Mouse (Mus musculus) Patski (cell line): Measurements from ENCODE around the gene Shf. TPM values are rescaled to one million over a fixed set of nuclear protein-coding genes. Genes with fewer than 3 reads are reported as not detected.

Source experiments
- ATAC-seq: fragments of 100-300 bp; one replicate; pipeline ENCODE4 v1.8.0; 2021
- CTCF ChIA-PET: fragments of 350-600 bp; sonication (Branson Sonifier 250); formaldehyde crosslinking; loops from one replicate; lab custom pipeline; 2022; ENCODE audit warnings: inconsistent platforms; lab: Charles Lee
- POLR2A ChIA-PET: fragments of 350-600 bp; sonication (Branson Sonifier 250); formaldehyde crosslinking; loops from one replicate; lab custom pipeline; 2022; ENCODE audit warnings: antibody characterized with exemption, inconsistent platforms; lab: Charles Lee
- DNase-seq: peaks from one replicate; pipeline ENCODE4 v3.0.0-alpha.2; 2011; ENCODE audit warnings: low read depth, low spot score
- H3K27me3 ChIP-seq: fragments of 371-371 bp; one replicate; pipeline ENCODE4 v1.5.1; 2021
- CTCF ChIP-seq: fragments of 100-300 bp; IDR thresholded peaks from one replicate; pipeline ENCODE4 v1.5.1; 2021
- in situ Hi-C: fragments of 300-500 bp; cut with MboI; formaldehyde crosslinking; loops from 3 replicates; pipeline ENCODE4 v1.11.1; 2018; ENCODE audit warnings: low pct_unique_long_range_greater_than_20kb, mixed read lengths
- polyA plus RNA-seq: library from polyadenylated mRNA; unstranded; gene quantifications from one replicate; pipeline ENCODE4 v1.2.3, GENCODE M21; 2021

Gene Shf
- polyA plus RNA-seq, 1 experiment from 2014 or later, result 8.3 TPM

DNA sequence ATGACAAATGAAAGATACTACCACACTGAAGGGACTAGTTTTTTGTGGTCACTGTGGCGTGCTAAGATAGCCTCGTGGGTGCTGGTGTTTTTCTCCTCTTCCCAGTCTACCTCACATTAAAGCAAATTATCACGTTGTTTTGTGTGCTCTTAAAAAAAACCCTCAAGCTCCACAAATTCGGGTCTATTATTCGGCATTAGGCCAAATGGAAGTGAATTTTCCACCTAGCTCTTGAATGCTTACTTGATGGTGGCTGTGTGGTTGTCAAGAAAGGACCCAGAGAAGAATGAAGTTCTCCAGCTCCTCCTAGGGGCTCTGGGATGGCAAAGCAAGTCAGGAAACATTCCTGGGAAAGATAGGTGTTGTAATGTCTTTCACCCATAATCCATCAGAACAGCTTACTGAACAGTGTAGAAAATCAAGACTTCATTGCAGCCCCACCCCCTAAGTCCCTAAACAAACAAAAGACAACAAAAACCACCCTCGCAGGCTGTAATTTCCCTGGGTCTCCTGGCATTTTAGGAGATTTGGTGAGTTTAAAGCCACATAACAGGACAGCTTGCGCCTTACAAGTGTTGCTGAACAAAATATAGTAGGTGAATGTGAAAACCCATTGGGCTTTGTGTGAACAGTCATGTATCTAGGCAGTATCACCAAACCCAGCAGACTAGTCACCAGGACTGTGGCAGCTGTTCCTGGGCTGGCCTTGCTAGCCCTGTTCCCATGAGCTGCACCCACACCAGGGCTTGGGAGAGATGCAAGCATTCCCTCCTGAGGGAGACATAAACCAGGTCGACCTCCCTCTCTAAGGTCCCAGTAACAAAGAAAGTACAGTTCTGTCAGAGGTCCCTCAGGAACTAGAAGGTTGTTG lies 9.7 kb upstream of the Shf start:
- ChIA-PET CTCF (interaction anchor here (0.9 to 2.3 kb wide), 9 partner anchors 10 to 250 kb away, joined by 3 to 19 read pairs (median 6); partner anchors contain the start of gene Shf), POLR2A (interaction anchor here (0.6 to 1.3 kb wide), 3 partner anchors 30 to 266 kb away, joined by 3 to 5 read pairs (median 4); no protein-coding TSS in a partner anchor)
- TF ChIP-seq CTCF, result peak; percentile 79
- H3K27me3 ChIP-seq, result no peaks in the 10 kb centered on the region
- peak; percentile 30 for DNase-seq
- in situ Hi-C loops, result loop anchor here (5.0 kb wide), 3 partner anchors 36 to 176 kb away; partner anchors contain the start of gene Duoxa1
- peak; percentile 14 for ATAC-seq

DNA sequence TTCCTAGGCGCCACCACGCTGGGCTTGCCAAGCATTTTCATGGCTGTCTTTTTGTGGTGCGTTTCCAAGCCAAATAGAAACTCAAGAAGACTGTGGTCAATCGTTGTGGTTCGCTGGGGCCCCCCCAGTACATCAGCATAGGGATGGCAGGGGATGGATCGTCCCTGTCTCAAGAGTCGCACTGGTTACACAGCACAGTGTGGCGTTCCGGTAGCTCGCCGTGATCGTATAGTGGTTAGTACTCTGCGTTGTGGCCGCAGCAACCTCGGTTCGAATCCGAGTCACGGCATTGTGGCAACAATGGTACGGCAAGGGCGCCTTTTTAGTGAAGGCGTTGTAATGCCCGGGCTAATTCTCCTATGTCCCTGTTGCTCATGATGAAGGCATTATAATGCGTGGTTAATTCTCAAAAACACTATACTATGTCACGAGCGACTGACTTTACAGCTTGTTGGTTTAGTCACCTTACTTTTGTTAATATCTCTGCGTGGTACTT lies 8.8 kb upstream of the Shf start:
- CTCF ChIA-PET, result interaction anchor here (1.0 to 2.3 kb wide), 9 partner anchors 9 to 251 kb away, joined by 3 to 19 read pairs (median 6); partner anchors contain the start of gene Shf
- DNase-seq (peak; percentile 17), ATAC-seq (peak; percentile 52)
- no peak for TF ChIP-seq CTCF
- in situ Hi-C loops, result loop anchor here (5.0 kb wide), 3 partner anchors 35 to 175 kb away; partner anchors contain the start of gene Duoxa1
- no peaks in the 10 kb centered on the region for H3K27me3 ChIP-seq
- POLR2A ChIA-PET, result interaction anchor here (0.6 to 1.3 kb wide), 2 partner anchors 29 to 265 kb away, joined by 4 to 5 read pairs; no protein-coding TSS in a partner anchor

DNA sequence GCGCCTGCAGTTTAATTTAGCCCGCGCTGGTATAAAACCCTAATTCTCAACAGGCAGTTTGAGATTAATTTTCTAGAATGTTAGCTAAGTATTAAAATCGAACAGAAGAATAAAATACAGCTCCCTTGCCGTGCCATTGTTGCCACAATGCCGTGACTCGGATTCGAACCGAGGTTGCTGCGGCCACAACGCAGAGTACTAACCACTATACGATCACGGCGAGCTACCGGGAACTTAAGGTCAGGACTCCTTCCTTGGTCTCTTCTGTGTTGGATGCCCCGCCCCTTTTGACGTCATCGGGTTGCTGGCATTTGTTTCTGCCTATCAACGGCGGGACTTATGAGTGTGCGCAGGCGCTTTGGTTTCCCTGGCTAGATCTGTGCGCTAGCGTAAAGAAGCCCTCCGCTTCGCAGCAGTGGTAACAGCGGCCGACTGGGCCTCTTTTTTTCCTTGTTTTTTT lies 8.3 kb upstream of the Shf start:
- H3K27me3 ChIP-seq, result no peaks in the 10 kb centered on the region
- in situ Hi-C loops, result loop anchor here (5.0 kb wide), 3 partner anchors 35 to 175 kb away; partner anchors contain the start of gene Duoxa1
- peak; percentile 70 for ATAC-seq
- ChIA-PET POLR2A (interaction anchor here (1.2 to 1.3 kb wide), 2 partner anchors 9 to 325 kb away, joined by 3 to 5 read pairs; partner anchors contain the start of gene Slc30a4), CTCF (interaction anchor here (1.0 to 2.3 kb wide), 3 partner anchors 11 to 68 kb away, joined by 3 to 10 read pairs (median 6); no protein-coding TSS in a partner anchor)
- no peak for TF ChIP-seq CTCF
- peak; percentile 73 for DNase-seq

DNA sequence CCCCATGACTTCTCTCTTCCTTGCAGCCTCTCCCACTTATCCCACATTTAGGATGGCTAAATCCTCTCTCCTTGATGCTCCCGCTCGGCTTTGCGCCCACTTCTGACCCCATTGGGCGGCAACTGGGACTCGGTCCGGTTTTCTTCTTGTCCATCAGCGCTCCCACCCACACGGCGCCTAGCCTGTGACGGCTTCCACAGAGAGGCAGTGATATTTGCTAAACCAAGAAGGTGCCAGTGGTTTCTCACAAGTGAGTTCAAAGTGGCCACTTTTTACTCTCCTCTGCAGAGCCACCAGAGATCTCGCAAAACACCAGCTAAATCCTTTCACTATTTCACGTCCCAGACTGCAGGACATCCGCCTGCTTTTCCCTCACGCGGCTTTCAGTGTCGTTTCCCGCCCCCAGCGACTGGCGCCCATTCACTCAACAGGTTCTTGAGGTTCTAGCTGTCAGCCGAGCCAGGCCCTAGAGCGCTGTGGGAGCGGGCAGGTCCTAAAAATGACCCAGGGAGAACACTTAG lies 7.1 kb upstream of the Shf start:
- ChIA-PET POLR2A (interaction anchor here (0.9 to 1.3 kb wide), 3 partner anchors 8 to 327 kb away, joined by 3 to 5 read pairs (median 3); partner anchors contain the start of gene Slc30a4), CTCF (interaction anchor here (1.3 kb wide), 1 partner anchor 66 kb away, joined by 3 read pairs; no protein-coding TSS in a partner anchor)
- ATAC-seq, result peak; percentile 19
- in situ Hi-C loops, result loop anchor here (5.0 kb wide), 3 partner anchors 34 to 174 kb away; partner anchors contain the start of gene Duoxa1
- DNase-seq, result no peak
- H3K27me3 ChIP-seq, result no peaks in the 10 kb centered on the region
- no peak for TF ChIP-seq CTCF

DNA sequence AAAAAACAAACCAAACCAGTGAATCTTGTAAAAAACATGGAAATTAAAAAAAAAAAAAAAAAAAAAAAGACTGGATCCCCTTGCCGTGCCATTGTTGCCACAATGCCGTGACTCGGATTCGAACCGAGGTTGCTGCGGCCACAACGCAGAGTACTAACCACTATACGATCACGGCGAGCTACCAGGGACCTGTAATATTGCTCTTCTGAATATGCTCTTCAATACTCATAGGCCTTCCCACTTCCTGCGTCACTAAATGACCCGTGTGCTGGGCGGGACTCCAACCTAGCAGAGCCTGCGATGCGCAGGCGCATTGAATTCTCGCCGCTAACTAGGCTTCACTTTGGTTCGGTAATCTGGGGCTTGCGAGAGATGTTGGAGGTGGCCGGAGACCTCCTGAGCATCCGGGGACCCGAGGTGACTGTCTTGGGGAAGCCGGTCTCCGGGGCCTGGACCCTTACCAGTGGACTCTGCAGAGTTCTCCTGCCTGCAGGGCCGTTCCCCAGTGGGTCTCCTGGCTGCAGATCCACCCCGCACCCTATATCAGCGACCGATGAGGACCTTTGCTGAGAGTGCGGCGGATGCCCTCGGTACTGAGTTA lies 6.5 kb upstream of the Shf start:
- no peaks in the 10 kb centered on the region for H3K27me3 ChIP-seq
- in situ Hi-C loops, result loop anchor here (5.0 kb wide), 3 partner anchors 33 to 173 kb away; partner anchors contain the start of gene Duoxa1
- CTCF ChIA-PET, result interaction anchor here (1.3 kb wide), 1 partner anchor 66 kb away, joined by 3 read pairs; no protein-coding TSS in a partner anchor
- peak; percentile 48 for ATAC-seq
- no peak for TF ChIP-seq CTCF
- POLR2A ChIA-PET, result interaction anchor here (0.6 to 0.7 kb wide), 4 partner anchors 101 to 253 kb away, joined by 3 to 7 read pairs (median 5); no protein-coding TSS in a partner anchor
- DNase-seq, result peak; percentile 99

DNA sequence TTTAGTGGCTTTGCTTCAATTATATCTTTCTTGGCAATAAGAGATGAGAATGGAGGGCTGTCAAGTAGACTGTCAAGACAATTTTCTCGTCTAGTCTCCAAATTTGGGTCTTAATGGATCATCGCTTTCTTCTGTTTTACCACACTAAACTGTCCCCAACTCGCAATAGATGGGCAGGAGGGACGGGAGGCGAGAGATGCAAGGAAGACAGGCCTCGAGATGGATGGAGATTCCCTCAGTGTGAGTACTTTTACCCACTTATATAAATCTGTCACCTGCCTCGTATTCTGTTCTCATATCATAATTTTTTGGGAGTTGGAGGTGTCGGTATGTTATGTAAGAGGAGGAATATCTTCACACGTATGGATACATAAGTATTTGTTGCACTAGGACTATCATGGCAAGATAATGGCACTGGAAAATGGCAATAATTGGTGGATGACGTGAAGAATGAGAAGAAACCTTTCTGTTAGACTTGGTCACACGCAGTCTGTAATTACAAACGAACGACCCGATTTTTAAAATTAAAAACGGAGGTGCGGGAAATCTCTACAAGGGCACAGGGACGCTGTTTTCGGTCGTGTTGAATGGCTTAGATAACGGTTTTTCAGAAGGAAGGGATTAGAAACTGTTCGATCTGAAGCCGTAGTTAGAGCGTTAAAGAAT lies 5.8 kb upstream of the Shf start:
- no peak for DNase-seq
- CTCF ChIA-PET, result no interaction called here
- TF ChIP-seq CTCF, result no peak
- H3K27me3 ChIP-seq, result no peaks in the 10 kb centered on the region
- in situ Hi-C loops, result loop anchor here (5.0 kb wide), 3 partner anchors 32 to 172 kb away; partner anchors contain the start of gene Duoxa1
- POLR2A ChIA-PET, result interaction anchor here (0.6 to 0.7 kb wide), 4 partner anchors 101 to 252 kb away, joined by 3 to 7 read pairs (median 5); no protein-coding TSS in a partner anchor
- no peak for ATAC-seq

DNA sequence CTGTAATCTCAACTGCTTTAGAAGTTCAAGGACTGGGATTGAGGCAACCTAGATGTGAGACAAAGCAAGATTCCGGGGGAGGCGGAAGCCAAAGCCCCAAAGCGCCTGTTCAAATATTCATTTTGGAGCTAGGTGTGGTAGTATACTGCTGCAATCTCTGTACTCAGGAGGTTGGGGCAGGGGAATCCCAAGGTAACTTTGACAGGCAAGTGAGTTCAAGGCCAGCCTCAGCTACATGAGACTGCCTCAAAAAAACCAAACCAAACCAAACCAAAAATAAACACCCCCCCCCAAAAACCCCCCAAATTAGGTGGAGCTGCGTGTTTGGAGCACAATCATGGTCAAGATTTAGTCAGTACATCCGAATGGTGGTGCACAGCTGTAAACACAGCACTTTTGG lies 5.0 kb upstream of the Shf start:
- ATAC-seq (no peak), DNase-seq (no peak)
- CTCF ChIA-PET, result no interaction called here
- POLR2A ChIA-PET, result interaction anchor here (0.6 kb wide), 1 partner anchor 14 kb away, joined by 4 read pairs; no protein-coding TSS in a partner anchor
- H3K27me3 ChIP-seq, result no peaks in the 10 kb centered on the region
- in situ Hi-C loops, result no loop called here
- TF ChIP-seq CTCF, result no peak

DNA sequence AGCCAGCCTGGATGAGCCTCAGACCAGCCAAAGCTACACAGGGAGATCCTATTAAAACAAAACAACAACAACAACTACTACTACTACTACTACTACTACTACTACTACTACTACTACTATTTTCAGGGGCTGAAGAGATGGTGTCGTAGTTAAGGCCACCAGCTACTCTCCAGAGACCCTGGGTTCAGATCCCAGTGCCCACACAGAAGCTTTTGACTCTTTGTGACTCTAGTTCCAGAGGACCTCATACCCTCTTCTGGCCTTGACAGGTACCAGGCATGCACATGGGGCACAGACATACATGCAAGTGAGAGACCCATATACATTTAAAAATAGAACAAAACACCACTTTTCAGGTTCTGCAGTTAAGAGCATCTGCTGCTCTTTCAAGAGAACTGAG lies 3.6 kb upstream of the Shf start:
- DNase-seq (no peak), ATAC-seq (no peak)
- in situ Hi-C loops, result no loop called here
- ChIA-PET POLR2A (no interaction called here), CTCF (no interaction called here)
- TF ChIP-seq CTCF, result no peak
- H3K27me3 ChIP-seq, result no peaks in the 10 kb centered on the region

DNA sequence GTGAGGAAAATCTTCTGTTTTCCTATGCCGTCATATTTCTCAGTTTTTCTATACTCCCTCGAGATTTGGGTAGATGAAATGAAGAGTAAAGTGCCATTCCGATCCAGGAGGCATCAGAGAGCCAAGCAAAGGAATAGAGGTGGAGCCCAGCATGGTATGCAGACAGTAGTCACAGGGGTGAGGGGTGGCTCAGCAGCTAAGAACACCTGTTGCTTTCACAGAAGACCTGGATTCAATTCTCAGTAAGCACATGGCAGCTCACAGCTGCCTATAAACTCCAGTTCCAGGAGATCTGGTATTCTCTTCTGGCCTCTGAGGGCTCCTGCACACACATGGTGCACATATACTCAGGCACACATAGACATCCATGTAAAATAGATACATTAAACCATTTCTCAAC lies 3.1 kb upstream of the Shf start:
- ChIA-PET POLR2A (no interaction called here), CTCF (no interaction called here)
- no peak for ATAC-seq
- in situ Hi-C loops, result no loop called here
- H3K27me3 ChIP-seq, result no peaks in the 10 kb centered on the region
- no peak for DNase-seq
- no peak for TF ChIP-seq CTCF
